Mouse (Mus musculus): ENCODE measurements around the gene Ctsj.
"Not testable (repeated sequence)": the region's sequence is repeated elsewhere in the genome, so short reads cannot be mapped to it uniquely, and the experiment has no call there.

Gene Ctsj

GRCm38 (mm10) chr13:61005859-61006258 is at the start of gene Ctsj:
Gene Ctsj (minus strand): TSS chr13:61005959.
- DNase-seq (ENCODE audit: low spot score in 2 of 2), result no peak

GRCm38 (mm10) chr13:61040531-61040930 is 34.8 kb upstream of the Ctsj start, which contains the start of gene Ctsq:
Gene Ctsq (minus strand): TSS chr13:61040631.
- no peak for DNase-seq (ENCODE audit: low spot score in 2 of 2)

GRCm38 (mm10) chr13:61022785-61023184 is 17.0 kb upstream of the Ctsj start:
- no peak for DNase-seq (ENCODE audit: low spot score in 2 of 2)

GRCm38 (mm10) chr13:61021844-61022243 is 16.1 kb upstream of the Ctsj start:
- no peak for DNase-seq (ENCODE audit: low spot score in 2 of 2)

GRCm38 (mm10) chr13:61010171-61010570 is 4.4 kb upstream of the Ctsj start:
- DNase-seq (ENCODE audit: low spot score in 2 of 2), result no peak

GRCm38 (mm10) chr13:60997600-60997999 is 8.2 kb downstream of the Ctsj start:
- no peak for DNase-seq (ENCODE audit: low spot score in 2 of 2)

GRCm38 (mm10) chr13:60986915-60987314 is 18.8 kb downstream of the Ctsj start:
- DNase-seq (ENCODE audit: low spot score in 2 of 2), result not testable (repeated sequence)

- DNase-seq (ENCODE audit: low spot score in 2 of 2), result not testable (repeated sequence)
Measured at GRCm38 (mm10) chr13:60972319-60972718, 33.4 kb downstream of the Ctsj start.

- not testable (repeated sequence) for DNase-seq (ENCODE audit: low spot score in 2 of 2)
Measured at GRCm38 (mm10) chr13:60963985-60964384, 41.8 kb downstream of the Ctsj start.

GRCm38 (mm10) chr13:60961706-60962105 is 44.1 kb downstream of the Ctsj start:
- no peak for DNase-seq (ENCODE audit: low spot score in 2 of 2)

Measured in left cerebral cortex, adult 9 months (tissue).